Mouse (Mus musculus) small intestine, adult 2 months (tissue): ENCODE measurements around the gene Plscr3. TPM values are rescaled to one million over a fixed set of nuclear protein-coding genes. Genes with fewer than 3 reads are reported as not detected.

ENCODE experiments used
- H3K27ac ChIP-seq: fragments of 200-500 bp; 2 replicates; pipeline ENCODE4 v1.5.1; 2012; ENCODE audit warnings: low read depth, low read length, control low read depth, inconsistent platforms; ENCODE audit not compliant: insufficient read depth
- H3K27me3 ChIP-seq: fragments of 200-500 bp; 2 replicates; pipeline ENCODE4 v1.6.1; 2012; ENCODE audit warnings: mild to moderate bottlenecking, moderate library complexity, low read length, inconsistent platforms; ENCODE audit not compliant: control insufficient read depth, insufficient read depth
- H3K36me3 ChIP-seq: fragments of 200-500 bp; 2 replicates; pipeline ENCODE4 v1.6.1; 2012; ENCODE audit warnings: mild to moderate bottlenecking, low read length, control low read depth, inconsistent platforms; ENCODE audit not compliant: control insufficient read depth, insufficient read depth
- H3K4me1 ChIP-seq: fragments of 200-500 bp; 2 replicates; pipeline ENCODE4 v1.6.1; 2012; ENCODE audit warnings: low read length, inconsistent platforms, mixed read lengths; ENCODE audit not compliant: control insufficient read depth, insufficient read depth, insufficient read length
- H3K4me3 ChIP-seq: fragments of 200-500 bp; 2 replicates; pipeline ENCODE4 v1.5.1; 2012; ENCODE audit warnings: low read depth, mild to moderate bottlenecking, control low read depth, inconsistent platforms, low read length, moderate library complexity
- CTCF ChIP-seq: fragments of 200-500 bp; IDR thresholded peaks from 2 replicates; pipeline ENCODE4 v1.5.1; 2012; ENCODE audit warnings: low read depth, mild to moderate bottlenecking, control low read depth, inconsistent platforms, low read length, moderate library complexity, mixed read lengths; ENCODE audit not compliant: insufficient replicate concordance, insufficient read length; ENCODE audit errors: extremely low read depth
- POLR2A ChIP-seq: fragments of 200-500 bp; IDR thresholded peaks from 2 replicates; pipeline ENCODE4 v1.6.1; 2012; ENCODE audit warnings: low read depth, mild to moderate bottlenecking, control low read depth, inconsistent platforms, low read length, moderate library complexity
- WGBS: fragments of 180-500 bp; shearing (Covaris S2); methylation state at CpG from one replicate; pipeline ENCODE4 v1.1.7; 2018; 5-methylcytosine and 5-hydroxymethylcytosine counted together
- polyA plus RNA-seq: library from polyadenylated mRNA; depleted of rRNA; stranded (reverse); fragments of >200 nt; gene quantifications from 2 replicates; pipeline ENCODE4 v1.2.3, GENCODE M21; 2012

Plscr3 gene
- polyA plus RNA-seq, 1 experiment, result 29.3 TPM

DNA sequence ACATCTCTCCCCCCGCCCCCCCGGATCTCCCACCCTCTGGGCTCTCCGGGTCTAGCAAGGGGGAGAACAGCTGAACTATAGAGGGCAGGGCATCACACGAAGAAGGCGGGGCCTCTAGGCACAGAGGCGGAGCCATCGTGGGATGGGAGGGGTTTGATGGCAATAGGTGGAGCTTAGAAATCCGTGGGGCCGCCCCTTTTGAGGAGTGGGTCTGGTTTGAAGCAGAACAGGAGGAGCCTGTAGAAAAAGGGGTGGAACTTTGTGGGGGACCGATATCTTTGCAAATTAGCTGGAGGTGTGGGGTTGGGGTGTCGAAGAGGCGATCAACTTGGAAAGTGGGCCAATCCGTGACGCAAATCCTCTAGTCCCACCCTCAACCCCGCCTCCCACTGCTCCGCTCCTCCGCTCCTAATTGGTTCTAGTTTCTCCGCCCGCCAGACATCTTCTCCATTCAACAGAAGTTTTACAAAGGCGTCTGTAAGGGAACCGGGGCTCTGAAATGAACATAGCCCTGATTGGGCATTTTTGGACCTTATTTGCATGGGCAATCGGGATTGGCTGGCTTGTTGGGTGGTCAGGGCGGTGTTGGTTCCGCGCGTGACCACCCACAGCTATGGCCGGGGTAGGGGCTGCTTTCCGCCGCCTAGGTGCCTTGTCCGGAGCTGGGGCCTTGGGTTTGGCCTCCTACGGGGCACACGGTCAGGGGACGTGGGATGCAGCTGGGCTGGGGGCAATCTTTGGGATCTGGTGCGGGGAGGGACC lies 8.0 kb upstream of the Plscr3 start, which contains the start of gene Tmem256:
Gene Tmem256 (plus strand): TSS at position 563 of the 762 bp plus-strand sequence.
- WGBS, result under 1% methylated on average over 34 of the region's 34 CpGs
- peak within 1 kb of the TSS; percentile 63 for H3K27ac ChIP-seq
- peaks cover 4% of the 10 kb centered on the region for H3K4me1 ChIP-seq
- TF ChIP-seq POLR2A (peak; percentile 78), CTCF (no peak)
- H3K27me3 ChIP-seq, result peaks cover 12% of the 10 kb centered on the region
- no peaks in the 10 kb centered on the region for H3K36me3 ChIP-seq
- H3K4me3 ChIP-seq, result peak within 1 kb of the TSS; percentile 76

DNA sequence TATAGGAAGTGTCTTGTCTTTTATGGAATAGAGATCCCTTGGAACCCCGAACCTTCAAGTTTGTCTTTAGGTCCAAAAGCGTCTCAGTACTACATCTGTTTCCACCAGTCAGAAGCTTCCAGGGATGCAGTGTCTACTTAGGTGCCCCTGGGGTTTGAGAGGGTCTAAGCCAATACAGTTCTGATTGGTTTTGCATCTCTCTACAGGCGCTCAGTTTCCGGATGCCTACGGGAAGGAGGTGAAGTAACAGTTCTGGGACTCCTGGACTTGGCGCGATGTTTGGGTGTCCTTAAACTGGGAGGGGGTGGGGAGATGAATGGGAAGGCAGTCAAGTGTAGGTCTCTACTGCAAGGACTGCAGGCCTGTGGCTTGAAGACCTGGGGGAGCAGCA lies 7.5 kb upstream of the Plscr3 start:
- no peak for TF ChIP-seq CTCF
- under 1% methylated on average over 7 of the region's 7 CpGs for WGBS
- H3K27me3 ChIP-seq, result peaks cover 12% of the 10 kb centered on the region

DNA sequence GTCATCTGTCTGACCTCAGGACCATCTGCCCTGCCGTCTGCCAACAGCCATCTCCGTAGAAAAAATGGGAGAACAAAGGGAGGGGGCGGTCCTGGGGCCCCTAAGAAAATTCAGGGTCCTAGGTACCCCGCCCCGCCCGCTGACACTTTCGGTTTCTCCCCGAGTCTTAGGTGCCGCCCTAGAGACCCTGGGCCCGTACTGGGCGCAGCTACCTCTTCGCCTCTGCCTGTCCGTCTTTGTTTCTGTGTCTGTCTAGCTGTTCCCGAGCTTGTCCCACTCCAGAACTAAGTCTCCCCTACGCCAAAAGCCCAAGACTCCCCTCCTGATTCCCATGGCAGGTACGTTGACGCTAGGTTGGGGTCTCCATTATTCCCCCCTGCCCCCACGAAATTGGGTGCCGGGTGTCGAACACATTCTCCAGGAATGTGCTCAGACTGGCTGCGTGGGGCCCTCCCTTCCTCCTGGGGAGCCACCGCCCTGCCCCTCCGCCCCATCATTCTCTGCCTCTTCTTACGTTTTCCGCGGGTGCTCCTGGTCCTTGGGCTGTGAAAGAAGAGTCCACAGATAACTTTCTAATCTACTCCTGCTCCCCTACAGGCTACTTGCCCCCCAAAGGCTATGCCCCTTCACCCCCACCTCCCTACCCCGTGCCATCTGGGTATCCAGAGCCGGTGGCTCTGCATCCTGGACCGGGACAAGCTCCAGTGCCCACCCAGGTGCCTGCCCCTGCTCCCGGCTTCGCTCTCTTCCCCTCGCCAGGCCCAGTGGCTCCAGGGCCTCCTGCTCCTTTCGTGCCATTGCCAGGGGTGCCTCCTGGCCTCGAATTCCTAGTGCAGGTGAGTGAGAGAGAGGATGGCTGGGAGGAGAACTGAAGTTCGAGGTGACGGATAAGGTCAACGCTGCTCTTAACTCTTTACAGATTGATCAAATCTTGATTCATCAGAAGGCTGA lies 837 bp downstream of the Plscr3 start:
- H3K4me1 ChIP-seq, result peaks cover 15% of the 10 kb centered on the region
- peak overlapping the region; percentile 64 for H3K4me3 ChIP-seq
- H3K27ac ChIP-seq, result no peak overlapping the region
- WGBS, result 8% methylated on average over 37 of the region's 37 CpGs
- TF ChIP-seq CTCF, result no peak
- peaks cover 23% of the 10 kb centered on the region for H3K36me3 ChIP-seq
- H3K27me3 ChIP-seq, result no peaks in the 10 kb centered on the region

More for the DNA sequence above, 7.5 kb upstream of the Plscr3 start:
- H3K4me3 ChIP-seq, result peak overlapping the region; percentile 76
- H3K4me1 ChIP-seq, result peaks cover 3% of the 10 kb centered on the region
- no peaks in the 10 kb centered on the region for H3K36me3 ChIP-seq
- peak overlapping the region; percentile 63 for H3K27ac ChIP-seq

GRCm38 (mm10) chr11:69848021-69848420 lies 1.8 kb downstream of the Plscr3 start:
- Histone ChIP-seq H3K27me3 (no peaks in the 10 kb centered on the region), H3K4me1 (peaks cover 15% of the 10 kb centered on the region), H3K36me3 (peaks cover 30% of the 10 kb centered on the region), H3K4me3 (no peak overlapping the region), H3K27ac (no peak overlapping the region)
- no peak for TF ChIP-seq POLR2A
- TF ChIP-seq CTCF, result no peak
- 93% methylated on average over 6 of the region's 6 CpGs for WGBS

GRCm38 (mm10) chr11:69849128-69849527 lies 3.0 kb downstream of the Plscr3 start:
- WGBS, result 77% methylated on average over 9 of the region's 9 CpGs
- TF ChIP-seq CTCF (no peak), POLR2A (no peak)
- no peak overlapping the region for H3K27ac ChIP-seq
- no peak overlapping the region for H3K4me3 ChIP-seq
- H3K27me3 ChIP-seq, result no peaks in the 10 kb centered on the region
- peaks cover 16% of the 10 kb centered on the region for H3K4me1 ChIP-seq
- peaks cover 34% of the 10 kb centered on the region for H3K36me3 ChIP-seq

- Histone ChIP-seq H3K27ac (no peak overlapping the region), H3K4me1 (peaks cover 16% of the 10 kb centered on the region), H3K27me3 (no peaks in the 10 kb centered on the region), H3K4me3 (no peak overlapping the region), H3K36me3 (peaks cover 38% of the 10 kb centered on the region)
- TF ChIP-seq POLR2A (no peak), CTCF (no peak)
- WGBS, result 87% methylated on average over 15 of the region's 15 CpGs
These were observed 3.7 kb downstream of the Plscr3 start for GRCm38 (mm10) chr11:69849884-69850283.

DNA sequence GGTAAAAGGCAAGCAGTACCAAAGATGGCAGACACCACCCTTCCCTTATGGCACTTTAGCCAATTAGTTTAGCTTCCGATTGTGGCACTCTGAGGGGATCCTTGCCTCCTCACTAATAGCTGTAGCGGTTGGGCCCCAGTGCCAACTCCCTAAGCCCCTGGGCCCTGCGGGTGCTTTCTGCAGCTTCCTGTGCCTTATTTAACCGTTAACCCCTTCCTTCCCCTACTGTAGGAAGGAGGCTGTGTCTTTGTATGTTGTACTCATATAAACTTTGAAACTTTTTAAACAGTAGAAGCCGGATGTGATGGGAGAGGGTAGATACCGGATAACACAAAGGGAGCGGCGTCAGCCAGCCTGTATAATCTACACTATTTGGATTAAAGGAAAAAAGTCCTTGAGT lies 4.6 kb downstream of the Plscr3 start:
- Histone ChIP-seq H3K27ac (no peak overlapping the region), H3K36me3 (peaks cover 46% of the 10 kb centered on the region), H3K27me3 (no peaks in the 10 kb centered on the region), H3K4me1 (peaks cover 14% of the 10 kb centered on the region), H3K4me3 (no peak overlapping the region)
- TF ChIP-seq CTCF (no peak), POLR2A (no peak)
- WGBS, result 74% methylated on average over 8 of the region's 8 CpGs
